Mouse (Mus musculus) thymus, adult 2 months (tissue): ENCODE results near the gene Ccdc148. TPM values are rescaled to one million over a fixed set of nuclear protein-coding genes. Genes with fewer than 3 reads are reported as not detected.

ENCODE experiments used
- DNase-seq: peaks from one replicate; pipeline ENCODE4 v3.0.0; 2021
- H3K27ac ChIP-seq: fragments of 200-500 bp; 2 replicates; pipeline ENCODE4 v1.5.1; 2012; ENCODE audit warnings: low read length, control low read depth; ENCODE audit not compliant: control insufficient read depth, insufficient read depth
- H3K27me3 ChIP-seq: fragments of 200-500 bp; 2 replicates; pipeline ENCODE4 v1.6.1; 2012; ENCODE audit warnings: mild to moderate bottlenecking, low read length, moderate library complexity, mixed read lengths; ENCODE audit not compliant: control insufficient read depth, insufficient read depth
- H3K36me3 ChIP-seq: fragments of 200-500 bp; 2 replicates; pipeline ENCODE4 v1.6.1; 2012; ENCODE audit warnings: mild to moderate bottlenecking, low read length, moderate library complexity; ENCODE audit not compliant: control insufficient read depth, insufficient read depth
- H3K4me1 ChIP-seq: fragments of 200-500 bp; replicated peaks from 2 replicates; pipeline ENCODE4 v1.6.1; 2012; ENCODE audit warnings: low read length; ENCODE audit not compliant: control insufficient read depth, insufficient read depth
- H3K4me3 ChIP-seq: fragments of 200-500 bp; 2 replicates; pipeline ENCODE4 v1.5.1; 2012; ENCODE audit warnings: mild to moderate bottlenecking, low read length, control low read depth, moderate library complexity; ENCODE audit not compliant: control insufficient read depth, insufficient read depth
- CTCF ChIP-seq: fragments of 200-500 bp; IDR thresholded peaks from 2 replicates; pipeline ENCODE4 v1.5.1; 2012; ENCODE audit warnings: mild to moderate bottlenecking, control low read depth, low read length, moderate library complexity, borderline replicate concordance; ENCODE audit not compliant: control insufficient read depth, poor library complexity, insufficient read depth; ENCODE audit errors: extremely low read depth
- POLR2A ChIP-seq: fragments of 200-500 bp; IDR thresholded peaks from 2 replicates; pipeline ENCODE4 v1.6.1; 2012; ENCODE audit warnings: mild to moderate bottlenecking, low read length, control low read depth, moderate library complexity; ENCODE audit not compliant: control insufficient read depth, poor library complexity, insufficient read depth; ENCODE audit errors: extremely low read depth
- whole genome bisulfite sequencing: fragments of 180-500 bp; shearing (Covaris S2); methylation state at CpG from one replicate; pipeline ENCODE4 v1.1.7; 2018; 5-methylcytosine and 5-hydroxymethylcytosine counted together
- polyA plus RNA-seq: library from polyadenylated mRNA; depleted of rRNA; stranded (reverse); fragments of >200 nt; gene quantifications from 2 replicates; pipeline ENCODE4 v1.2.3, GENCODE M21; 2012

Gene Ccdc148
- polyA plus RNA-seq, 1 experiment: 0.36 TPM

GRCm38 (mm10) chr2:59161441-59162284 is 1.2 kb upstream of the Ccdc148 start:
- DNase-seq: peak; percentile 67
- no peak for TF ChIP-seq POLR2A
- peak; percentile 17; the same call in 1 of the 2 replicates for TF ChIP-seq CTCF
- Histone ChIP-seq H3K27me3 (no peaks in the 10 kb centered on the region), H3K4me3 (peak overlapping the region; percentile 94), H3K4me1 (peaks cover 10% of the 10 kb centered on the region; the same call in 1 of the 2 replicates), H3K27ac (no peak overlapping the region), H3K36me3 (no peaks in the 10 kb centered on the region)
- 2% methylated on average over 74 of the region's 74 CpGs for WGBS

- TF ChIP-seq POLR2A (no peak), CTCF (no peak)
Observed at GRCm38 (mm10) chr2:59161021-59161440, 548 bp upstream of the Ccdc148 start.

GRCm38 (mm10) chr2:59159961-59160604 is 400 bp downstream of the Ccdc148 start:
- 4% methylated on average over 16 of the region's 16 CpGs for WGBS
- H3K27ac ChIP-seq: no peak overlapping the region

More at GRCm38 (mm10) chr2:59161021-59161440, 548 bp upstream of the Ccdc148 start:
- no peak overlapping the region for H3K27ac ChIP-seq
- H3K27me3 ChIP-seq: no peaks in the 10 kb centered on the region
- no peaks in the 10 kb centered on the region for H3K36me3 ChIP-seq
- H3K4me3 ChIP-seq: peak overlapping the region; percentile 94
- H3K4me1 ChIP-seq: peaks cover 10% of the 10 kb centered on the region; the same call in 1 of the 2 replicates
- WGBS: 1% methylated on average over 45 of the region's 58 CpGs
- peak; percentile 33 for DNase-seq

GRCm38 (mm10) chr2:59158117-59158516 is 2.4 kb downstream of the Ccdc148 start:
- no peak for DNase-seq
- TF ChIP-seq POLR2A (no peak), CTCF (no peak)
- Histone ChIP-seq H3K36me3 (no peaks in the 10 kb centered on the region), H3K4me1 (peaks cover 10% of the 10 kb centered on the region; the same call in 1 of the 2 replicates), H3K27ac (no peak overlapping the region), H3K27me3 (no peaks in the 10 kb centered on the region), H3K4me3 (no peak overlapping the region)
- whole genome bisulfite sequencing: 85% methylated on average over 2 of the region's 2 CpGs

More at GRCm38 (mm10) chr2:59159961-59160604, 400 bp downstream of the Ccdc148 start:
- Histone ChIP-seq H3K36me3 (no peaks in the 10 kb centered on the region), H3K4me1 (peaks cover 10% of the 10 kb centered on the region; the same call in 1 of the 2 replicates), H3K27me3 (no peaks in the 10 kb centered on the region), H3K4me3 (peak overlapping the region; percentile 22)
- TF ChIP-seq POLR2A (no peak), CTCF (no peak)
- DNase-seq: no peak

- no peak for DNase-seq
- no peaks in the 10 kb centered on the region for H3K36me3 ChIP-seq
- TF ChIP-seq POLR2A (no peak), CTCF (no peak)
- H3K27me3 ChIP-seq: no peaks in the 10 kb centered on the region
- no peak overlapping the region for H3K4me3 ChIP-seq
- no peak overlapping the region for H3K27ac ChIP-seq
- 0 out of 2 replicates have a peak, but pooled peaks cover 7% of the 10 kb centered on the region for H3K4me1 ChIP-seq
Observed at GRCm38 (mm10) chr2:59155428-59155827, 5.1 kb downstream of the Ccdc148 start.

- no peaks in the 10 kb centered on the region for H3K27me3 ChIP-seq
- WGBS: 95% methylated on average over 8 of the region's 8 CpGs
- no peak for TF ChIP-seq CTCF
- TF ChIP-seq POLR2A: no peak
- H3K27ac ChIP-seq: no peak overlapping the region
- H3K36me3 ChIP-seq: no peaks in the 10 kb centered on the region
- no peaks in the 10 kb centered on the region for H3K4me1 ChIP-seq
- H3K4me3 ChIP-seq: no peak overlapping the region
- no peak for DNase-seq
Observed at GRCm38 (mm10) chr2:59131044-59131443, 29.4 kb downstream of the Ccdc148 start.
